Mouse (Mus musculus) limb, embryonic 10.5 days (tissue): ENCODE measurements around the gene Rrp1. TPM values are rescaled to one million over a fixed set of nuclear protein-coding genes. Genes with fewer than 3 reads are reported as not detected.

Source experiments
- DNase-seq: peaks from one replicate; pipeline ENCODE4 v3.0.0-alpha.2; 2017; ENCODE audit warnings: low spot score
- H3K27ac ChIP-seq: fragments of 300-500 bp; sonication (generic); 2 replicates; pipeline ENCODE4 v1.5.1; 2016; ENCODE audit warnings: mild to moderate bottlenecking
- H3K27me3 ChIP-seq: fragments of 300-500 bp; sonication (generic); 2 replicates; pipeline ENCODE4 v1.6.1; 2016; ENCODE audit warnings: low read depth, mild to moderate bottlenecking; ENCODE audit not compliant: poor library complexity, severe bottlenecking
- H3K36me3 ChIP-seq: fragments of 300-500 bp; sonication (generic); 2 replicates; pipeline ENCODE4 v1.6.1; 2016; ENCODE audit warnings: mild to moderate bottlenecking, moderate library complexity
- H3K4me1 ChIP-seq: fragments of 300-500 bp; sonication (generic); 2 replicates; pipeline ENCODE4 v1.6.1; 2016
- H3K4me3 ChIP-seq: fragments of 300-500 bp; sonication (generic); 2 replicates; pipeline ENCODE4 v1.5.1; 2016; ENCODE audit warnings: mild to moderate bottlenecking, moderate library complexity
- H3K9me3 ChIP-seq: fragments of 300-500 bp; sonication (generic); replicated peaks from 2 replicates; pipeline ENCODE4 v1.6.1; 2016; ENCODE audit warnings: mild to moderate bottlenecking
- WGBS: fragments of 180-500 bp; shearing (Covaris S2); methylation state at CpG from one replicate; pipeline ENCODE4 v1.1.7; 2016; 5-methylcytosine and 5-hydroxymethylcytosine counted together
- polyA plus RNA-seq: library from polyadenylated mRNA; unstranded; fragments of >200 nt; fragmentation: Nextera tagmentation; extraction: Ambion mirVana; gene quantifications from 2 replicates; pipeline ENCODE4 v1.2.1, GENCODE M21; 2016

The Rrp1 gene
- polyA plus RNA-seq = 355 and 359 TPM in 2 replicates

DNA sequence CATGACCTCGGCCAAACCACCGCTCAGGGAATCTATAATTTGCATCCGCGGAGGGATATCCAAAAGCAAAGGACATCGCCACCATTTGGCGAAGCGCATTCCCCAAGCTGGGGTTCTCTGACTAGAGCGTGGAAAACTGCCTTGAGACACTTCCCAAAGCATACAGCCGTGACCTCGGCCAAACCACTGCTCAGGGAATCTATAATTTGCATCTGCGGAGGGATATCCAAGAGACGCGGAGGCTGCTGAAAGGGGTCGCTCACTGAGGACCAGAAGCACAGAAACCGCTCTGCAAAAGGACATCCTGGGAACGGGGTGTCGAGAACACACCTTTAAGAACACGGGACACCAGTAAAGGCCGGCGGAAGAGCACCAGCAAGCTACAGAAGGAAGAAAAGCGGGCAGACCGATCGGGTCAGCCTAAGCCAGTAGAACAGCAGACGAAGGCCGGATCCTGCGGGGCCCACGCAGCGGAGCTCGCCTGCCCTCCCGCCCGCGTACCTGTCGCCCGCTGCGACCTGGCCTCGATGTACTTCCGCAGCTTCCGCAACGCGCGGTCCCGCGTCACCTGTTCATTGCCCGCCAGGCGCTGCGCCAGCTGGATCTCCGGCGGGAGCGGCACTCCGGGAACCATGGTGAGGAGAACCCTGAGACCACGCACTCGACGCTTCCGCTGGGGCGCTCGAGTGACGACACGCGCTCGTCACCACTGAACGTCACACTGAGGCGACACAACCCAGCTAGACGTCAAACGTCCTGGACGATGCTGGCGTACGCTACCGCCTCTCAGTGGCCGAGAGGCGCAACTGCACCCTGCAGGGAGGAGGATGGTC lies at the start of gene Rrp1:
Rrp1 (minus strand) TSS at position 725 of the 833 bp plus-strand sequence.
- H3K27ac ChIP-seq = peak within 1 kb of the TSS; percentile 91
- under 1% methylated on average over 70 of the region's 70 CpGs for WGBS

DNA sequence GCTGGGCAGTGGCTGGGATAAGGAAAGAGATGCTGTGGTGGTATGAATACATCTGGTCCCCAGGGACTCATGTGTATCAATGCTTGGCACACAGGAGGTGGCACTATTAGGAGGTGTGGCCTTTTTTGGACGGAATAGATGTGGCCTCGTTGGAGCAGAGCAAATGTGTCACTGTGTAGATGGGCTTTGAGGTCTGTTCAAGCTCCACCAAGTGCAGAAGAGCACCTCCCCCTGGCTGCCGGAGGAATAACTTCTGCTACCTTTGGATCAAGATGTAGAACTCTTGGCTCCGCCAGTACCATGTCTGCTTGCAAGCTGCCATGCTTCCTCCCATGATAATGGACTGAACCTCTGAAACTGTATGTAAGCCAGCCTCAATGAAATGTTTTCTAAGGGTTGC lies 48.9 kb upstream of the Rrp1 start:
- Histone ChIP-seq H3K27me3 (peaks cover 7% of the 10 kb centered on the region; the same call in 1 of the 2 replicates), H3K4me1 (peaks cover 47% of the 10 kb centered on the region), H3K27ac (no peak overlapping the region), H3K36me3 (no peaks in the 10 kb centered on the region), H3K9me3 (no peaks in the 10 kb centered on the region), H3K4me3 (no peak overlapping the region)
- 81% methylated on average over 4 of the region's 4 CpGs for WGBS
- no peak for DNase-seq

More for the DNA sequence above, at the start of gene Rrp1:
- Histone ChIP-seq H3K27me3 (no peaks in the 10 kb centered on the region), H3K36me3 (peaks cover 36% of the 10 kb centered on the region), H3K4me3 (peak within 1 kb of the TSS; percentile 92), H3K9me3 (no peaks in the 10 kb centered on the region), H3K4me1 (peaks cover 15% of the 10 kb centered on the region)
- peak; percentile 98 for DNase-seq

DNA sequence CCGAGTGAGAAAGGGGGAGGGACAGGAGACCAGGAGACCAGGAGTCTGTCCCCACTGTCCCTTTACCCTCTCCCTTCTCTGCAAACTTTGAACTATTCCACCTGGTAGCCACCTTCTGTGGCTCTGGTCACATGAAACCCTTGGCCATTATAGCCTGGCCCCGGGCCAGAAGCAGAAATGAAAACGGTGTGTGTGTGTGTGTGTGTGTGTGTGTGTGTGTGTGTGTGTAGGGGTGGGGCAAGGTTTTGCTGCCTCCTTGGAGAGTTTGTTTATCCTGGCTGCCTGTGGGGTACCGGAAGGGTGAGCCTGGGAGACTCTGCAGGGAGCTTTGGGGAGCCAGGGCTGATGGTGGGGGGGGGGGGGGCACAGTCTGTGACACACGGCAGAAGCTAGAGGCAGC lies 47.6 kb upstream of the Rrp1 start:
- Histone ChIP-seq H3K9me3 (no peaks in the 10 kb centered on the region), H3K4me3 (no peak overlapping the region), H3K27ac (no peak overlapping the region), H3K36me3 (no peaks in the 10 kb centered on the region), H3K4me1 (peaks cover 46% of the 10 kb centered on the region), H3K27me3 (peaks cover 7% of the 10 kb centered on the region; the same call in 1 of the 2 replicates)
- no peak for DNase-seq
- 56% methylated on average over 4 of the region's 5 CpGs for WGBS

DNA sequence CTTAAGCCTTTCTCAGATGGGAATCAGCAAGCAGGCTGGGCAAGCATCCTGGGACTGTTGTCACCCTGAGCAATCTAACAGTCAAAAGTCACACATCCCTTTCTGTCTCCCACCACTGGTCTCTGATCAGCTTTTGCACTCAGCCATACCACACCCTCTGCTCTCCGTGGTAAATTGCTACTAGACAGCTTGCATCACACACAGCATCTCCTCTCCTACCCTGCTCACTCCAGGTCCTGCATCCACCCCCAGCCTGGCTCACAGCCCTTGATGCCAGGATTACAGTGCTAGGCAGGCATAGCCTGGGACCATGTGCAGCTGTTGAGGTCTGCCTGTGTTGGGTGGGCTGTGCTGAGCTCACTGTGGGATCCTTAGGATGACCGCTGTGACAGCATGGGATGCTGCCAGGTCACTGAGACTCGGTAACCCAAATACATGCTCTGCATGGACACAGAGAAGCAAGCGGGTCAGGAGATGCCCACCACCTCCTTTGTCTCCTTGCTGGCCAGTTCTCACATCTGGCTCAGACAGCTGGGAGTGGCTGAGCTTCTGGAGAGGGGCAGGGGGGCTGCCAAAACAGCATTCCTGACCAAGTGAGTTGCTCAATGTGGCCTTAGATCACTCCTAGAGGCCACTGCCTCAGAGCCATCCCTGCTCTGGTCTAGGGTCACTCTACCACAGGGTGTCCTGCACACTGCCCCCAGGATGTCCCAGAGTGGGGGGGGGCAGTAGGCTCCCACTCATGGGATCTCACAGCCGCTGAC lies 45.7 kb upstream of the Rrp1 start:
- Histone ChIP-seq H3K4me3 (no peak overlapping the region), H3K27me3 (peaks cover under 1% of the 10 kb centered on the region; the same call in 1 of the 2 replicates), H3K4me1 (peaks cover 40% of the 10 kb centered on the region), H3K9me3 (no peaks in the 10 kb centered on the region), H3K36me3 (no peaks in the 10 kb centered on the region), H3K27ac (peak overlapping the region; percentile 56)
- DNase-seq = no peak
- 68% methylated on average over 5 of the region's 5 CpGs for WGBS

DNA sequence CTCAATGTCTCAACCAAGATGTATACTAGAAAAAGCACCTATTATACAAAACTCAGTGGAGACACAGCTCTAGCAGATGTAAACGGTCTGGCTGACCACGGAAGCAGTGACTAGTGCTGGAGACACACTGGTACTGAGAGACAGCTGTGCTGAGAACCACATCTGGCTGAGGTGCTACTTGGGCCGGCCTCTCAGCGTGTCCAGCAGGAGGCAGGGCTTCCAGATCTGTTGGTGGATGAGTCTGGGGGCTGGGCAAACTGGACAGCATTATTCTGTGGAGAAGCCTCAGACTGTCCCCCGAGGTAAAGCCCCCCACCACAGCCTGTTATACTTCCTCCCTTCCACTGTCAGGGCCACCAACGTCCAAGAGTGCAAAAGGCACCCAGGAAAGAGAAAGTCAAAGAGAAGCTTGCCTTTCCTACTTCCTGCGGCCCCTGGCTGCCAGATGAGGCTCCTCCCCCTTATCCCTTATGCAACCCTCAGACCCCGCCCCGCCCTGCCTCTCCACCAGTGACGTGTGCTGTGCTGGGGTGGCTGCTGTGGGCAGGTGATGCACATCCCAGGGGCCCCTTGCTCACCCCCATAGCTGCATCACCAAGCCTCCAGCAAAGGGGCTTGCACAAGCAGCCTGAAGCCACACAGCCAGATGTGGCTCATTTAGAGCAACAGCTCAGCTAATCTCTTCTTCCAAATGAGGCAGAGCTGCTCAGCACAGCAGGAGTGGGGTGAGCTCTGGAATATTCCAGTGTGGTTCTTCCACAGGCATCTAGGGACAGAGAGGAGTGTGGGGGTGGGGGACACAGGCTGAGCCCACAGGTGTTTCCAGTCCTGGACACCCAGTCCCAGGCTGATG lies 44.9 kb upstream of the Rrp1 start:
- Histone ChIP-seq H3K27me3 (no peaks in the 10 kb centered on the region), H3K4me3 (0 out of 2 replicates have a peak overlapping the region, but pooled peaks have one; percentile 11), H3K9me3 (no peaks in the 10 kb centered on the region), H3K27ac (peak overlapping the region; percentile 56; the same call in 1 of the 2 replicates), H3K36me3 (no peaks in the 10 kb centered on the region), H3K4me1 (peaks cover 40% of the 10 kb centered on the region)
- DNase-seq = no peak
- 24% methylated on average over 10 of the region's 10 CpGs for WGBS

DNA sequence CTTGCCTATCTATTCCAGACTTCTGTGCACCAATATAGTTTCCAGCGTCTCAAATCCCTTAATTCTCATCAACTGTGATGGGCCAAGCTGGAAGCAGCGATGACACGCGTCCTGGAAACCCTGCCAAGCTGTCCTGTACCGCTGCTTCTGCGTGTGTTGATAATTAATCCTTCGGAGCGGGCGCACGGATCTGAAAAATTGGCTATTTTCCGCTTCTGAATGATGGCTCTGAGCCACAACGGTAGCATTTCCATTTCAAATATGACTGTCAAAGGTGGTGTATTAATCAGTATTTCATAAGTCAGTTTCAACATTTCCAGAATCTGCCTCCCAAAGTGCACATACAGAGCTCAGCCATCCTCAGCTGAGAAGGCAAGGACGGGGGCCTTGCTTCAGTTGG lies 43.9 kb upstream of the Rrp1 start:
- no peak for DNase-seq
- WGBS = 96% methylated on average over 13 of the region's 13 CpGs
- Histone ChIP-seq H3K36me3 (no peaks in the 10 kb centered on the region), H3K27me3 (no peaks in the 10 kb centered on the region), H3K4me3 (no peak overlapping the region), H3K4me1 (peaks cover 40% of the 10 kb centered on the region), H3K9me3 (no peaks in the 10 kb centered on the region), H3K27ac (no peak overlapping the region)

DNA sequence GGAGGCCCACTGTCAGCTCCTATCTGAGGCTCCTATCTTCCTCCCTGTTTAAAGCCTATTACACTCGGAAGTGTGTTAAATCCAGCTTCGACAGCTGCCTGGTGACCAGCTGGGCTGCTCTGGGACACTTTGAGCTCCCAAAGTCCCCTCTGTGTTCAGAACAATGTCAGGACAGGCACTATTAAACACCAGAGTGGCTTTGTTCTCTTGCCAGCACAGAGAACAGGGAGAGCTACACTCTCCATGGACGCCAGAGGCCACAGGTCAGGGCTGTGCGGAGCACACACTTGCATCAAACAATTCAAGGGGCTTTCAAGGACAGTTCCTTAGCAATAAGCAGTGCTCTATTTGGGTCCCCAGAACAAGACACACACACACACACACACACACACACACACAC lies 39.8 kb upstream of the Rrp1 start:
- Histone ChIP-seq H3K27ac (no peak overlapping the region), H3K36me3 (peaks cover 31% of the 10 kb centered on the region), H3K9me3 (no peaks in the 10 kb centered on the region), H3K27me3 (no peaks in the 10 kb centered on the region), H3K4me3 (no peak overlapping the region), H3K4me1 (peaks cover 17% of the 10 kb centered on the region)
- 68% methylated on average over 4 of the region's 4 CpGs for WGBS
- no peak for DNase-seq

DNA sequence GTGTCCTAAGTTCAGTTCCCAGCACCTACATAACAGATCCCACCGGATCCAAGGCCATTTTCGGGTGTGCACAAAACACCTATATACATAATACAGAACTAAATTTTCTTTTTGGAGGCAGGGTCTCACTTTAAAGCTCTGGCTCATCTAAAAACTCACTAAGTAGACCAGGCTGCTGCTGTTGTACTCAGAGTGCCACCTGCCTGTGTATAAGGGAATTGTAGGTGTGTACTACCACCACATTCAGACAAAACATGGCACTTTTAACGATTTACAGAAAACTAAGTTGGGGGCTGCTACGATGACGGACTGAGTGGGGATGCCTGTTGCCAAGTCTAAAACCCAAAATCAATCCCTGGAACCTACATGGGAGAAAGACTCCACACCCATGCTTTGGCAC lies 37.9 kb upstream of the Rrp1 start:
- Histone ChIP-seq H3K9me3 (no peaks in the 10 kb centered on the region), H3K4me1 (peaks cover 12% of the 10 kb centered on the region; the same call in 1 of the 2 replicates), H3K27ac (no peak overlapping the region), H3K36me3 (peaks cover 46% of the 10 kb centered on the region), H3K27me3 (no peaks in the 10 kb centered on the region), H3K4me3 (no peak overlapping the region)
- WGBS = 89% methylated on average over 5 of the region's 5 CpGs
- no peak for DNase-seq

DNA sequence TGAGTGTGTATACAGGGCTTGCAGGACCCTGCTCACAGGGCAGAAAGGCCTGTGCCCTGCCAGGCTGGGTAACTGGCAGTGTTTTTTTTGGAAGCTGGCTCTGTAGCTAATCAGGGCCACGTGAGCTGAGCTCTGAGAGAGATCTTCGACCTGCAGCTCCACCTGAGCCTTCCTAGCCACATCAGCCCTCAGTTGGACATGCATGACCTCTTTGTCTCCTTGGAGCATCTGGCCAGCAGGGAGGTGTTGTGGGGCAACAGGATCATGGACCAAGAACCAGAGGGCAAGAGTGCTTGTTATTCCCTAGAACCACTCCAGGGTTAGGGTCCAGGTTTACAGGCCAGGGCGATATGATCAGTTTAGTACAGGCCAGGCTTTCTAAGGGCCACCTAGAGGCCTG lies 34.6 kb upstream of the Rrp1 start:
- WGBS = 87% methylated on average over 3 of the region's 3 CpGs
- no peak overlapping the region for H3K4me3 ChIP-seq
- no peak for DNase-seq
- no peak overlapping the region for H3K27ac ChIP-seq
- H3K4me1 ChIP-seq = no peaks in the 10 kb centered on the region
- peaks cover 65% of the 10 kb centered on the region for H3K36me3 ChIP-seq
- no peaks in the 10 kb centered on the region for H3K9me3 ChIP-seq
- H3K27me3 ChIP-seq = no peaks in the 10 kb centered on the region

DNA sequence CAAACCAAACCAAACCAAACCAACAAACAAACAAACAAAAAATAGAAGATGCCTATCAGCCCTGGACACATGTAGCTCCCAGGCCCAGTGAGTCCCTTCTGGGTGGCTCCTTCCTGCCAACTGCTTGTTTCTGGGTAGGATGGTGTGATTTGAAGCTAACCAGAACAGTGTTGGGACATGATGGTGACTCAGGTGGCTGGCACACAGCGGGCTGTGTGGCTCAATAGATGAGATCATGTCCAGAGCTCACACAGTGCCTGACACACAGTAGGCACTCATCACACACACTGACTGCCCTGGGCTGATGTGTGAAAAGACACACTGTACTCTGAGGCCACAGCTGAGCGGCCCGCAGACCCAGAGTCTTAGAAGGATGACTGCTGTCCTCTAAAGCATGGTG lies 33.4 kb upstream of the Rrp1 start:
- H3K27ac ChIP-seq = no peak overlapping the region
- no peak overlapping the region for H3K4me3 ChIP-seq
- no peaks in the 10 kb centered on the region for H3K27me3 ChIP-seq
- H3K9me3 ChIP-seq = no peaks in the 10 kb centered on the region
- DNase-seq = no peak
- no peaks in the 10 kb centered on the region for H3K4me1 ChIP-seq
- 87% methylated on average over 3 of the region's 3 CpGs for WGBS
- H3K36me3 ChIP-seq = peaks cover 64% of the 10 kb centered on the region

DNA sequence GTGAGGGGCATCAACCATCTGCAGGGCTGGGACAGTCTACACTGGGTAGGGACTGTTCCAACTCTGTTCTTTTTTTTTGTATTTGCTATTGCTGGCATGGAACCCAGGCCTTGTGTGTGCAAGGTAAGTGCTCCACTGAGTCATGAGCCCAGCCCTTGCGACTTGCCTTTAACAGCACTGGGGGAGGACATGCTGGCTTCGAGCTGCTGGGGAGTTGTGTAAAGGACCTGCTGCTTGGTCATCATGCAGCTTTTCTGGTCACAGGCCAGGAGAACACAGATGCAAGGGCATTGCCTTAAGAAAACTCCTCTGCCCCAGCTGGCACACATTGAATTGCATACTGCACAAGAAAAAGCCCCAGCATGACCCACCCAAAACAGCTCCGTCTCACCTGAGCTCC lies 29.4 kb upstream of the Rrp1 start:
- Histone ChIP-seq H3K9me3 (no peaks in the 10 kb centered on the region), H3K27ac (no peak overlapping the region), H3K4me3 (no peak overlapping the region), H3K27me3 (no peaks in the 10 kb centered on the region), H3K4me1 (peaks cover 3% of the 10 kb centered on the region; the same call in 1 of the 2 replicates), H3K36me3 (peaks cover 31% of the 10 kb centered on the region)
- 89% methylated on average over 3 of the region's 3 CpGs for WGBS
- DNase-seq = no peak

DNA sequence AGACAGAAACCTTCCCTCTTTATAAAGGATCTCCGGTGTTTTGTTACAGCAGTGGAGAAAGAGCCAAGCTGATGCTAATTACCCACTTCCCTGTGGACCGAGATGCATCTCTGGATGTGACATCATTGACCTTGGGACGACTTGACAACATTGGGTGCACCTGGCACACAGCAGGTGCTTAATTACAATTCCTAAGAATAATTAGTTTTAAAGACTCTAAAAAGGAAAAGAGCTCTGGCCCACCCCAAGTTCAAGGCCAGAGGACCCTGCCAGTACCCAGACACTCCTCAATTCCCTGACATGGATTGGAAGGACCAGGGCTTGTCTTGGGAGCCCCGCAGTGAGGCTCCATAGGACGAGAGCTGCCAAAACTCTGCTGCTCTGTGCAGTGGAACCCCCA lies 28.8 kb upstream of the Rrp1 start:
- 82% methylated on average over 5 of the region's 5 CpGs for WGBS
- Histone ChIP-seq H3K9me3 (no peaks in the 10 kb centered on the region), H3K4me1 (peaks cover 3% of the 10 kb centered on the region; the same call in 1 of the 2 replicates), H3K27me3 (no peaks in the 10 kb centered on the region), H3K27ac (no peak overlapping the region), H3K36me3 (peaks cover 24% of the 10 kb centered on the region), H3K4me3 (no peak overlapping the region)
- DNase-seq = no peak
